Mouse (Mus musculus) CH12.LX (cell line): ENCODE results near the gene Gars. TPM values are rescaled to one million over a fixed set of nuclear protein-coding genes. Genes with fewer than 3 reads are reported as not detected.
A peak's percentile ranks its signal among the peaks of the same experiment; 100 is the strongest.

ENCODE experiments used
- DNase-seq: peaks from one replicate; pipeline ENCODE4 v3.0.0-alpha.2; 2013; ENCODE audit errors: extremely low read depth
- H3K27ac ChIP-seq: 2 replicates; pipeline ENCODE4 v1.5.1; 2012; ENCODE audit warnings: low read depth, mild to moderate bottlenecking, control low read depth, moderate library complexity; ENCODE audit not compliant: insufficient read depth
- H3K27me3 ChIP-seq: replicated peaks from 2 replicates; pipeline ENCODE3; 2012; ENCODE audit warnings: inconsistent platforms
- H3K36me3 ChIP-seq, 2 experiments: replicated peaks in 1 of 2; 2 replicates each; pipeline versions ENCODE3 to v1.6.1; 2012; ENCODE audit warnings: inconsistent platforms in 1 of 2, low read length in 1 of 2, mild to moderate bottlenecking in 1 of 2, mixed read lengths in 1 of 2, moderate library complexity in 1 of 2; ENCODE audit not compliant: control insufficient read depth in 1 of 2, insufficient read depth in 1 of 2
- H3K4me1 ChIP-seq, 2 experiments: 2 replicates each; pipeline ENCODE4 v1.6.1; 2012; ENCODE audit warnings: inconsistent platforms in 1 of 2, moderate library complexity in 1 of 2; ENCODE audit not compliant: insufficient read depth in 2 of 2, control insufficient read depth in 1 of 2
- H3K4me2 ChIP-seq: 2 replicates; pipeline ENCODE4 v1.6.1; 2012; ENCODE audit warnings: low read depth, mild to moderate bottlenecking, control low read depth; ENCODE audit not compliant: poor library complexity, insufficient read depth, severe bottlenecking
- H3K4me3 ChIP-seq, 3 experiments: fragments of 150-350 bp in 1 of 3; sonication (generic) in 1 of 3; replicated peaks in 1 of 3; 2 replicates each; pipeline versions ENCODE3 to v1.5.1; 2011 to 2012; ENCODE audit warnings: low read depth in 2 of 3, low read length in 2 of 3, mild to moderate bottlenecking in 2 of 3, moderate library complexity in 2 of 3, control low read depth in 1 of 3, improper control_type of control experiment in 1 of 3, inconsistent platforms in 1 of 3, mixed read lengths in 1 of 3; ENCODE audit not compliant: poor library complexity in 1 of 3
- H3K79me2 ChIP-seq: replicated peaks from 2 replicates; pipeline ENCODE4 v1.6.1; 2012; ENCODE audit warnings: mild to moderate bottlenecking, moderate library complexity; ENCODE audit not compliant: control insufficient read depth, poor library complexity, insufficient read depth, severe bottlenecking; ENCODE audit errors: extremely low read depth
- H3K9ac ChIP-seq: 2 replicates; pipeline ENCODE4 v1.6.1; 2012; ENCODE audit warnings: low read depth, mild to moderate bottlenecking, control low read depth, moderate library complexity; ENCODE audit not compliant: insufficient read depth
- H3K9me3 ChIP-seq: replicated peaks from 2 replicates; pipeline ENCODE3; 2012; ENCODE audit warnings: low read length, inconsistent platforms, mixed read lengths
- BHLHE40 ChIP-seq: IDR thresholded peaks from 2 replicates; pipeline ENCODE4 v1.6.1; 2011; ENCODE audit warnings: mild to moderate bottlenecking, low read depth, low read length, improper control_type of control experiment
- CHD2 ChIP-seq: IDR thresholded peaks from 2 replicates; pipeline ENCODE4 v1.6.1; 2011; ENCODE audit warnings: low read length, improper control_type of control experiment
- ELF1 ChIP-seq: IDR thresholded peaks from 2 replicates; pipeline ENCODE4 v1.6.1; 2014; ENCODE audit warnings: low read depth, mild to moderate bottlenecking, inconsistent platforms, low read length, improper control_type of control experiment
- EP300 ChIP-seq: IDR thresholded peaks from 2 replicates; pipeline ENCODE4 v1.6.1; 2011; ENCODE audit warnings: low read length, improper control_type of control experiment
- ETS1 ChIP-seq: conservative IDR thresholded peaks from 2 replicates; pipeline ENCODE4 v1.6.1; 2012; ENCODE audit warnings: low read depth, mild to moderate bottlenecking, inconsistent platforms, low read length, improper control_type of control experiment, moderate library complexity
- MAZ ChIP-seq: IDR thresholded peaks from 2 replicates; pipeline ENCODE4 v1.6.1; 2012; ENCODE audit warnings: low read depth, mild to moderate bottlenecking, inconsistent platforms, low read length, improper control_type of control experiment, moderate library complexity
- MEF2A ChIP-seq: IDR thresholded peaks from 2 replicates; pipeline ENCODE4 v1.6.1; 2014; ENCODE audit warnings: low read depth, mild to moderate bottlenecking, inconsistent platforms, low read length, improper control_type of control experiment, borderline replicate concordance
- MXI1 ChIP-seq: IDR thresholded peaks from 2 replicates; pipeline ENCODE4 v1.6.1; 2011; ENCODE audit warnings: mild to moderate bottlenecking, low read depth, low read length, improper control_type of control experiment
- MYC ChIP-seq: IDR thresholded peaks from 2 replicates; pipeline ENCODE4 v1.6.1; 2011; ENCODE audit warnings: low read depth, mild to moderate bottlenecking, improper control_type of control experiment, low read length
- PAX5 ChIP-seq: IDR thresholded peaks from 2 replicates; pipeline ENCODE4 v1.6.1; 2012; ENCODE audit warnings: low read length, inconsistent platforms, mixed read lengths
- POLR2AphosphoS2 ChIP-seq: IDR thresholded peaks from 2 replicates; pipeline ENCODE4 v1.6.1; 2011; ENCODE audit warnings: low read depth, low read length, improper control_type of control experiment
- RAD21 ChIP-seq: IDR thresholded peaks from 2 replicates; pipeline ENCODE4 v1.6.1; 2011; ENCODE audit warnings: low read depth, mild to moderate bottlenecking, low read length, improper control_type of control experiment, moderate library complexity
- SIN3A ChIP-seq: IDR thresholded peaks from 2 replicates; pipeline ENCODE4 v1.6.1; 2012; ENCODE audit warnings: low read length, improper control_type of control experiment, inconsistent platforms
- TBP ChIP-seq: conservative IDR thresholded peaks from 2 replicates; pipeline ENCODE4 v1.6.1; 2011; ENCODE audit warnings: low read depth, low read length, improper control_type of control experiment
- UBTF ChIP-seq: IDR thresholded peaks from 2 replicates; pipeline ENCODE4 v1.6.1; 2012; ENCODE audit warnings: low read depth, mild to moderate bottlenecking, inconsistent platforms, low read length, improper control_type of control experiment, moderate library complexity
- USF2 ChIP-seq: conservative IDR thresholded peaks from 2 replicates; pipeline ENCODE4 v1.6.1; 2011; ENCODE audit warnings: low read depth, low read length, improper control_type of control experiment
- ZC3H11A ChIP-seq: IDR thresholded peaks from 2 replicates; pipeline ENCODE4 v1.6.1; 2012; ENCODE audit warnings: low read depth, mild to moderate bottlenecking, inconsistent platforms, low read length, improper control_type of control experiment
- ZKSCAN1 ChIP-seq: IDR thresholded peaks from 2 replicates; pipeline ENCODE4 v1.6.1; 2012; ENCODE audit warnings: low read depth, inconsistent platforms, low read length, improper control_type of control experiment, borderline replicate concordance
- dilution Hi-C: fragments of 300-500 bp; cut with MboI; formaldehyde crosslinking; loops from 2 replicates; pipeline ENCODE4 v1.14.3; 2020; ENCODE audit warnings: low sequenced_read_pairs; ENCODE audit not compliant: extremely low pct_unique_long_range_greater_than_20kb, extremely low pct_ligation_motif_present
- in situ Hi-C: fragments of 300-500 bp; cut with MboI; formaldehyde crosslinking; loops from 3 replicates; pipeline ENCODE4 v1.14.3; 2019; ENCODE audit warnings: low sequenced_read_pairs, low pct_ligation_motif_present, low pct_unique_long_range_greater_than_20kb, mixed read lengths
- polyA plus RNA-seq: library from polyadenylated mRNA; unstranded; fragments of >175 nt; gene quantifications from 2 replicates; pipeline ENCODE4 v1.2.1, GENCODE M21; 2012; ENCODE audit warnings: low read depth; ENCODE audit not compliant: insufficient read length
- total RNA-seq, 2 experiments: library from RNA; depleted of rRNA; stranded (reverse); fragments of 300-350 nt in 1 of 2; fragments of >200 nt in 1 of 2; gene quantifications; 2 replicates each; pipeline ENCODE4 v1.2.3; 2012 to 2014

Gars gene
- total and polyA plus RNA-seq, 3 experiments: 329 to 457 (median 341) TPM

GRCm38 (mm10) chr6:55054491-55054890 is 16.7 kb downstream of the Gars start:
- Histone ChIP-seq H3K9ac (no peak overlapping the region), H3K36me3 (peaks cover 77 to 96% of the 10 kb centered on the region in 2 experiments), H3K4me2 (no peak overlapping the region), H3K27ac (peak overlapping the region; percentile 28; the same call in 1 of the 2 replicates), H3K9me3 (no peaks in the 10 kb centered on the region), H3K27me3 (no peaks in the 10 kb centered on the region), H3K4me1 (peaks cover 11 to 43% of the 10 kb centered on the region in 2 experiments), H3K79me2 (peaks cover 29% of the 10 kb centered on the region), H3K4me3 (no peak overlapping the region)
- no peak for TF ChIP-seq ZKSCAN1
- TF ChIP-seq TBP: no peak
- no peak for TF ChIP-seq MEF2A
- no peak for DNase-seq
- in situ Hi-C loops: no loop called here
- dilution Hi-C loops: no loop called here

- Histone ChIP-seq H3K9ac (no peak overlapping the region), H3K36me3 (peaks cover 80 to 96% of the 10 kb centered on the region in 2 experiments), H3K4me2 (no peak overlapping the region), H3K27ac (no peak overlapping the region), H3K79me2 (peaks cover 25% of the 10 kb centered on the region), H3K9me3 (no peaks in the 10 kb centered on the region), H3K4me1 (peaks cover 11 to 43% of the 10 kb centered on the region in 2 experiments), H3K4me3 (no peak overlapping the region), H3K27me3 (no peaks in the 10 kb centered on the region)
- dilution Hi-C loops (no loop called here), in situ Hi-C loops (no loop called here)
- DNase-seq: peak; percentile 80
- no peak for TF ChIP-seq CHD2
- TF ChIP-seq MAZ: 0 out of 2 replicates have a peak, but pooled peaks have one; percentile 56
- no peak for TF ChIP-seq UBTF
- no peak for TF ChIP-seq ZKSCAN1
- no peak for TF ChIP-seq USF2
- no peak for TF ChIP-seq POLR2AphosphoS2
- no peak for TF ChIP-seq RAD21
- peak; percentile 24; the same call in 1 of the 2 replicates for TF ChIP-seq SIN3A
- TF ChIP-seq PAX5: no peak
- no peak for TF ChIP-seq ELF1
- TF ChIP-seq MXI1: no peak
- peak; percentile 68 for TF ChIP-seq ETS1
- TF ChIP-seq EP300: no peak
- no peak for TF ChIP-seq BHLHE40
- TF ChIP-seq MYC: no peak
- TF ChIP-seq ZC3H11A: no peak
Measured at GRCm38 (mm10) chr6:55057427-55057826, 19.6 kb downstream of the Gars start.
